Mouse (Mus musculus): ENCODE measurements around the gene Bach1. TPM values are rescaled to one million over a fixed set of nuclear protein-coding genes. Genes with fewer than 3 reads are reported as not detected.

The Bach1 gene
- polyA plus RNA-seq, 1 experiment from 2014 or later: 9.2 TPM

- peaks cover 10% of the 10 kb centered on the region; the same call in 1 of the 2 replicates for H3K27me3 ChIP-seq (replicated peaks)
- peak overlapping the region; percentile 96 for H3K9ac ChIP-seq
- no peaks in the 10 kb centered on the region for H3K36me3 ChIP-seq
- ATAC-seq (ENCODE audit: extremely low read depth, insufficient number of reproducible peaks, low FRiP score, low TSS enrichment): peak; percentile 1; the same call in 1 of the 2 replicates
- H3K4me2 ChIP-seq: peak overlapping the region; percentile 80
- peak overlapping the region; percentile 76 for H3K4me3 ChIP-seq
- under 1% methylated on average over 20 of the region's 20 CpGs for WGBS
- peak overlapping the region; percentile 94 for H3K27ac ChIP-seq (replicated peaks)
- peaks cover 51% of the 10 kb centered on the region for H3K4me1 ChIP-seq
- no peaks in the 10 kb centered on the region for H3K9me3 ChIP-seq
Observed at GRCm38 (mm10) chr16:87699306-87699692, 554 bp downstream of the Bach1 start.

- ATAC-seq (ENCODE audit: extremely low read depth, insufficient number of reproducible peaks, low FRiP score, low TSS enrichment): peak; percentile 30
- Histone ChIP-seq H3K27me3 (replicated peaks) (peaks cover 10% of the 10 kb centered on the region; the same call in 1 of the 2 replicates), H3K4me2 (peak overlapping the region; percentile 80), H3K9me3 (no peaks in the 10 kb centered on the region), H3K4me3 (peak overlapping the region; percentile 76), H3K27ac (replicated peaks) (peak overlapping the region; percentile 94), H3K36me3 (no peaks in the 10 kb centered on the region), H3K4me1 (peaks cover 56% of the 10 kb centered on the region), H3K9ac (peak overlapping the region; percentile 96)
- WGBS: 2% methylated on average over 20 of the region's 20 CpGs
Observed at GRCm38 (mm10) chr16:87699693-87700394, 1.1 kb downstream of the Bach1 start.

- H3K4me3 ChIP-seq: peak overlapping the region; percentile 76
- peaks cover 61% of the 10 kb centered on the region for H3K4me1 ChIP-seq
- peaks cover 7% of the 10 kb centered on the region; the same call in 1 of the 2 replicates for H3K27me3 ChIP-seq (replicated peaks)
- ATAC-seq (ENCODE audit: extremely low read depth, insufficient number of reproducible peaks, low FRiP score, low TSS enrichment): no peak
- H3K9me3 ChIP-seq: no peaks in the 10 kb centered on the region
- peak overlapping the region; percentile 80 for H3K4me2 ChIP-seq
- WGBS: 38% methylated on average over 3 of the region's 3 CpGs
- H3K27ac ChIP-seq (replicated peaks): peak overlapping the region; percentile 94
- no peaks in the 10 kb centered on the region for H3K36me3 ChIP-seq
- H3K9ac ChIP-seq: peak overlapping the region; percentile 96
Observed at GRCm38 (mm10) chr16:87700395-87700765, 1.6 kb downstream of the Bach1 start.

- Histone ChIP-seq H3K4me1 (peaks cover 77% of the 10 kb centered on the region), H3K27ac (replicated peaks) (no peak overlapping the region), H3K9ac (0 out of 2 replicates have a peak overlapping the region, but pooled peaks have one; percentile 6), H3K27me3 (replicated peaks) (no peaks in the 10 kb centered on the region), H3K9me3 (no peaks in the 10 kb centered on the region), H3K36me3 (no peaks in the 10 kb centered on the region), H3K4me2 (peak overlapping the region; percentile 44), H3K4me3 (peak overlapping the region; percentile 28)
- no peak for ATAC-seq (ENCODE audit: extremely low read depth, insufficient number of reproducible peaks, low FRiP score, low TSS enrichment)
- 76% methylated on average over 2 of the region's 2 CpGs for WGBS
Observed at GRCm38 (mm10) chr16:87701891-87702290, 3.1 kb downstream of the Bach1 start.

GRCm38 (mm10) chr16:87702881-87703280, 4.1 kb downstream of the Bach1 start:
- H3K4me1 ChIP-seq: peaks cover 77% of the 10 kb centered on the region
- no peak overlapping the region for H3K9ac ChIP-seq
- ATAC-seq (ENCODE audit: extremely low read depth, insufficient number of reproducible peaks, low FRiP score, low TSS enrichment): no peak
- peak overlapping the region; percentile 8; the same call in 1 of the 2 replicates for H3K4me3 ChIP-seq
- no peak overlapping the region for H3K27ac ChIP-seq (replicated peaks)
- H3K36me3 ChIP-seq: no peaks in the 10 kb centered on the region
- no peaks in the 10 kb centered on the region for H3K27me3 ChIP-seq (replicated peaks)
- H3K4me2 ChIP-seq: peak overlapping the region; percentile 41
- WGBS: 91% methylated on average over 5 of the region's 5 CpGs
- H3K9me3 ChIP-seq: no peaks in the 10 kb centered on the region

GRCm38 (mm10) chr16:87704225-87704624, 5.5 kb downstream of the Bach1 start:
- no peaks in the 10 kb centered on the region for H3K9me3 ChIP-seq
- H3K4me3 ChIP-seq: peak overlapping the region; percentile 15; the same call in 1 of the 2 replicates
- peaks cover 85% of the 10 kb centered on the region for H3K4me1 ChIP-seq
- ATAC-seq (ENCODE audit: extremely low read depth, insufficient number of reproducible peaks, low FRiP score, low TSS enrichment): no peak
- 48% methylated on average over 5 of the region's 5 CpGs for WGBS
- peak overlapping the region; percentile 41 for H3K4me2 ChIP-seq
- no peaks in the 10 kb centered on the region for H3K36me3 ChIP-seq
- H3K27ac ChIP-seq (replicated peaks): no peak overlapping the region
- H3K27me3 ChIP-seq (replicated peaks): no peaks in the 10 kb centered on the region
- H3K9ac ChIP-seq: no peak overlapping the region

GRCm38 (mm10) chr16:87705892-87706589, 7.3 kb downstream of the Bach1 start:
- 0 out of 2 replicates have a peak, but pooled peaks have one; percentile 34 for ATAC-seq (ENCODE audit: extremely low read depth, insufficient number of reproducible peaks, low FRiP score, low TSS enrichment)
- Histone ChIP-seq H3K4me1 (peaks cover 87% of the 10 kb centered on the region), H3K27me3 (replicated peaks) (no peaks in the 10 kb centered on the region), H3K4me2 (peak overlapping the region; percentile 59), H3K36me3 (no peaks in the 10 kb centered on the region), H3K9me3 (no peaks in the 10 kb centered on the region), H3K4me3 (peak overlapping the region; percentile 36), H3K27ac (replicated peaks) (0 out of 2 replicates have a peak overlapping the region, but pooled peaks have one; percentile 12), H3K9ac (peak overlapping the region; percentile 61)
- WGBS: 18% methylated on average over 19 of the region's 19 CpGs

GRCm38 (mm10) chr16:87707335-87707734, 8.6 kb downstream of the Bach1 start:
- no peaks in the 10 kb centered on the region for H3K27me3 ChIP-seq (replicated peaks)
- 56% methylated on average over 4 of the region's 4 CpGs for WGBS
- no peaks in the 10 kb centered on the region for H3K9me3 ChIP-seq
- 0 out of 2 replicates have a peak overlapping the region, but pooled peaks have one; percentile 13 for H3K9ac ChIP-seq
- H3K4me2 ChIP-seq: peak overlapping the region; percentile 59
- peaks cover 84% of the 10 kb centered on the region for H3K4me1 ChIP-seq
- no peaks in the 10 kb centered on the region for H3K36me3 ChIP-seq
- ATAC-seq (ENCODE audit: extremely low read depth, insufficient number of reproducible peaks, low FRiP score, low TSS enrichment): no peak
- H3K27ac ChIP-seq (replicated peaks): no peak overlapping the region
- H3K4me3 ChIP-seq: peak overlapping the region; percentile 21

- H3K27me3 ChIP-seq (replicated peaks): no peaks in the 10 kb centered on the region
- H3K4me1 ChIP-seq: peaks cover 85% of the 10 kb centered on the region
- ATAC-seq (ENCODE audit: extremely low read depth, insufficient number of reproducible peaks, low FRiP score, low TSS enrichment): no peak
- H3K4me2 ChIP-seq: peak overlapping the region; percentile 59
- H3K9me3 ChIP-seq: no peaks in the 10 kb centered on the region
- H3K9ac ChIP-seq: no peak overlapping the region
- H3K36me3 ChIP-seq: no peaks in the 10 kb centered on the region
- WGBS: 66% methylated on average over 5 of the region's 5 CpGs
- H3K27ac ChIP-seq (replicated peaks): no peak overlapping the region
- no peak overlapping the region for H3K4me3 ChIP-seq
Observed at GRCm38 (mm10) chr16:87708570-87708969, 9.8 kb downstream of the Bach1 start.

GRCm38 (mm10) chr16:87709144-87709543, 10.4 kb downstream of the Bach1 start:
- 46% methylated on average over 5 of the region's 5 CpGs for WGBS
- Histone ChIP-seq H3K27ac (replicated peaks) (no peak overlapping the region), H3K27me3 (replicated peaks) (no peaks in the 10 kb centered on the region), H3K36me3 (no peaks in the 10 kb centered on the region), H3K4me1 (peaks cover 85% of the 10 kb centered on the region), H3K4me2 (peak overlapping the region; percentile 16), H3K9ac (no peak overlapping the region), H3K4me3 (no peak overlapping the region), H3K9me3 (no peaks in the 10 kb centered on the region)
- ATAC-seq (ENCODE audit: extremely low read depth, insufficient number of reproducible peaks, low FRiP score, low TSS enrichment): no peak

GRCm38 (mm10) chr16:87709971-87710370, 11.2 kb downstream of the Bach1 start:
- H3K4me2 ChIP-seq: no peak overlapping the region
- no peaks in the 10 kb centered on the region for H3K27me3 ChIP-seq (replicated peaks)
- no peak overlapping the region for H3K9ac ChIP-seq
- H3K4me1 ChIP-seq: peaks cover 85% of the 10 kb centered on the region
- no peaks in the 10 kb centered on the region for H3K9me3 ChIP-seq
- no peak overlapping the region for H3K27ac ChIP-seq (replicated peaks)
- WGBS: 92% methylated on average over 9 of the region's 9 CpGs
- no peak for ATAC-seq (ENCODE audit: extremely low read depth, insufficient number of reproducible peaks, low FRiP score, low TSS enrichment)
- H3K4me3 ChIP-seq: no peak overlapping the region
- H3K36me3 ChIP-seq: no peaks in the 10 kb centered on the region
